Mouse (Mus musculus) kidney, embryonic 16.5 days (tissue): Measurements from ENCODE around the gene Lrp10. TPM values are rescaled to one million over a fixed set of nuclear protein-coding genes. Genes with fewer than 3 reads are reported as not detected.
A peak's percentile ranks its signal among the peaks of the same experiment; 100 is the strongest.

ENCODE experiments used
- ATAC-seq: fragments of 200-750 bp; cut with Nextera tagmentation; 2 replicates; pipeline ENCODE4 v1.8.0; 2017; ENCODE audit warnings: moderate TSS enrichment; ENCODE audit not compliant: low FRiP score, low TSS enrichment
- H3K27ac ChIP-seq: fragments of 300-500 bp; sonication (generic); 2 replicates; pipeline ENCODE4 v1.5.1; 2014; ENCODE audit warnings: low read length
- H3K27me3 ChIP-seq: fragments of 300-500 bp; sonication (generic); 2 replicates; pipeline ENCODE4 v1.6.1; 2014; ENCODE audit warnings: low read length, control low read depth, mixed read lengths; ENCODE audit not compliant: insufficient read depth
- H3K36me3 ChIP-seq: fragments of 300-500 bp; sonication (generic); 2 replicates; pipeline ENCODE4 v1.6.1; 2014; ENCODE audit warnings: low read length, control low read depth, mixed read lengths; ENCODE audit not compliant: insufficient read depth
- H3K4me1 ChIP-seq: fragments of 300-500 bp; sonication (generic); 2 replicates; pipeline ENCODE4 v1.6.1; 2014; ENCODE audit warnings: low read length, control low read depth, mixed read lengths; ENCODE audit not compliant: insufficient read depth
- H3K4me2 ChIP-seq: fragments of 300-500 bp; sonication (generic); replicated peaks from 2 replicates; pipeline ENCODE4 v1.6.1; 2014; ENCODE audit warnings: low read depth, low read length
- H3K4me3 ChIP-seq: fragments of 300-500 bp; sonication (generic); 2 replicates; pipeline ENCODE4 v1.5.1; 2014; ENCODE audit warnings: mild to moderate bottlenecking, low read length
- H3K9ac ChIP-seq: fragments of 300-500 bp; sonication (generic); replicated peaks from 2 replicates; pipeline ENCODE4 v1.6.1; 2014; ENCODE audit warnings: low read length
- H3K9me3 ChIP-seq: fragments of 300-500 bp; sonication (generic); 2 replicates; pipeline ENCODE4 v1.6.1; 2016; ENCODE audit warnings: low read length, control low read depth
- WGBS: fragments of 180-500 bp; shearing (Covaris S2); extraction: QIAGEN DNeasy Blood & Tissue Kit; methylation state at CpG from one replicate; pipeline ENCODE4 v1.1.7; 2014; 5-methylcytosine and 5-hydroxymethylcytosine counted together
- polyA plus RNA-seq: library from polyadenylated mRNA; unstranded; fragments of >200 nt; fragmentation: Nextera tagmentation; extraction: Ambion mirVana; gene quantifications from 2 replicates; pipeline ENCODE4 v1.2.1, GENCODE M21; 2015

Gene Lrp10
- polyA plus RNA-seq, 1 experiment from 2014 or later = 58.8 TPM

- H3K36me3 ChIP-seq = peaks cover 89% of the 10 kb centered on the region
- no peak overlapping the region for H3K4me2 ChIP-seq
- peaks cover 9% of the 10 kb centered on the region for H3K9me3 ChIP-seq
- no peaks in the 10 kb centered on the region for H3K27me3 ChIP-seq
- H3K4me1 ChIP-seq = no peaks in the 10 kb centered on the region
- no peak overlapping the region for H3K9ac ChIP-seq
- no peak overlapping the region for H3K4me3 ChIP-seq
- no peak for ATAC-seq
- H3K27ac ChIP-seq = no peak overlapping the region
- 86% methylated on average over 9 of the region's 9 CpGs for WGBS
These were observed 45.8 kb downstream of the Lrp10 start for GRCm38 (mm10) chr14:54509774-54510173.

- Histone ChIP-seq H3K27me3 (no peaks in the 10 kb centered on the region), H3K36me3 (peaks cover 34% of the 10 kb centered on the region), H3K9ac (peak overlapping the region; percentile 87), H3K9me3 (peaks cover 9% of the 10 kb centered on the region), H3K4me1 (peaks cover 20% of the 10 kb centered on the region), H3K4me2 (peak overlapping the region; percentile 63), H3K27ac (peak overlapping the region; percentile 75), H3K4me3 (peak overlapping the region; percentile 83)
- peak; percentile 68 for ATAC-seq
- WGBS = 5% methylated on average over 17 of the region's 17 CpGs
These were observed 52.9 kb downstream of the Lrp10 start for GRCm38 (mm10) chr14:54516710-54517310.

Other genes starting within 250 kb of the Lrp10 start
- gene Dad1, start 210.0 kb upstream of the Lrp10 start, polyA plus RNA-seq = 422 and 474 TPM in 2 replicates
- gene Abhd4, start 209.9 kb upstream of the Lrp10 start, polyA plus RNA-seq = 80.3 and 86.2 TPM in 2 replicates
- gene Olfr49, start 179.2 kb upstream of the Lrp10 start, polyA plus RNA-seq = not detected in 2 replicates
- gene Oxa1l, start 103.3 kb upstream of the Lrp10 start, polyA plus RNA-seq = 60.2 and 63.7 TPM in 2 replicates
- gene Slc7a7, start 46.4 kb upstream of the Lrp10 start, polyA plus RNA-seq = 15.7 and 15.8 TPM in 2 replicates
- 202 and 227 TPM in 2 replicates for gene Mrpl52, start 37.2 kb upstream of the Lrp10 start, polyA plus RNA-seq
- 152 and 156 TPM in 2 replicates for gene Mmp14, start 32.5 kb upstream of the Lrp10 start, polyA plus RNA-seq
- 6.7 and 7.4 TPM in 2 replicates for gene Rem2, start 12.0 kb downstream of the Lrp10 start, polyA plus RNA-seq
- gene Prmt5, start 53.4 kb downstream of the Lrp10 start, polyA plus RNA-seq = 102 and 108 TPM in 2 replicates
- 57.3 and 62.4 TPM in 2 replicates for gene Haus4, start 90.5 kb downstream of the Lrp10 start, polyA plus RNA-seq
- 32.9 and 45.6 TPM in 2 replicates for gene Ajuba, start 113.4 kb downstream of the Lrp10 start, polyA plus RNA-seq
- gene 4931414P19Rik, start 141.9 kb downstream of the Lrp10 start, polyA plus RNA-seq = 11.2 and 14.2 TPM in 2 replicates
- 453 and 471 TPM in 2 replicates for gene Psmb5, start 153.9 kb downstream of the Lrp10 start, polyA plus RNA-seq
- gene Psmb11, start 157.3 kb downstream of the Lrp10 start, polyA plus RNA-seq = 0.07 TPM in 1 of 2 replicates, not detected in the other
- not detected in 2 replicates for gene Gm17606, start 176.8 kb downstream of the Lrp10 start, polyA plus RNA-seq
- 3.4 TPM in 2 replicates for gene Cdh24, start 177.2 kb downstream of the Lrp10 start, polyA plus RNA-seq
- gene 1700123O20Rik, start 222.1 kb downstream of the Lrp10 start, polyA plus RNA-seq = 90.4 and 91.1 TPM in 2 replicates
- gene Acin1, start 222.8 kb downstream of the Lrp10 start, polyA plus RNA-seq = 120 and 136 TPM in 2 replicates
- 0.06 and 0.12 TPM in 2 replicates for gene Gm29776, start 234.7 kb downstream of the Lrp10 start, polyA plus RNA-seq
- gene Cebpe, start 248.0 kb downstream of the Lrp10 start, polyA plus RNA-seq = 0.19 TPM in 1 of 2 replicates, not detected in the other